Mouse (Mus musculus): ENCODE measurements around the gene Srp9.

Gene Srp9

DNA sequence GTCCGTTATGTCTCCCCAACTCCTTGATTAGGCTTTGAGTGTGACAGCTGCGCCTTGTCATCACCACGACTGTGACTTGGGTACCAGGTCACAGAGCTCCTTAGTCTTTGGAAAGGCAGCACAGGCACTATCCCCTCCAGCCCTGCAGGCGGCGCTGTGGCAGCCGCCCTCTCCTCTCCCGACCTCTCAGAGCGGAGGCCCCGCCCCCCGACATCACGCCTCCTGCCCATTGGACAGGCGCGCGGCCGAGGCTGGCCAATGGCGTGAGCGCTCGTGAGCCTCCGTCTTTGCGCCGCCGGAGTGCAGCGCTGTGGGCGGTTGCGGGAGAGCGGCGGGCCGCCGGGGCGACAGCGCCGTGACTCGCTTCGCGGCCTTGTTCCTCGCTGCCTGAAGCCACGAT, at the start of gene Srp9:
Srp9 (plus strand) TSS at position 232 of the 400 bp plus-strand sequence.
- DNase-seq (ENCODE audit: low read depth, low spot score): peak; percentile 98

- peak; percentile 82 for DNase-seq (ENCODE audit: low read depth, low spot score)
Measured at GRCm38 (mm10) chr1:182081744-182082419, 42.7 kb upstream of the Srp9 start.

DNA sequence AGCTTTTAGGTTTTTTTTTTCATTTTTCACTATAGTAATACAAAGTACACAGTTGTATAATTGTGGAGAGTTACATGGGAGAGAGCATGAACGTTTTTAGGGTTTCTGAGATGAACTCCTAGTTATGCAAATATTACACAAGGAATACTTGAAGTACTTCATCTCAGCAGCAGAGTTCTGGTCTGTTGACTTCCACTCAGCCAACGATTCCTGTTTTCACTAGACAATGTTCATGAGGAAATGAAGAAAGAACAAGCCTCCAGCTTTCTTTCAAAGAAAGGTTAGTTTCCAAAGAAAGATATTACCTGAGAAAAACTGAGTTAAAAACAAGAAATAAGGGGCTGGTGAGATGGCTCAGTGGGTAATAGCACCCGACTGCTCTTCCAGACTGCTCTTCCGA, 41.1 kb upstream of the Srp9 start:
- no peak for DNase-seq (ENCODE audit: low read depth, low spot score)

GRCm38 (mm10) chr1:182086759-182087158, 37.8 kb upstream of the Srp9 start:
- no peak for DNase-seq (ENCODE audit: low read depth, low spot score)

DNA sequence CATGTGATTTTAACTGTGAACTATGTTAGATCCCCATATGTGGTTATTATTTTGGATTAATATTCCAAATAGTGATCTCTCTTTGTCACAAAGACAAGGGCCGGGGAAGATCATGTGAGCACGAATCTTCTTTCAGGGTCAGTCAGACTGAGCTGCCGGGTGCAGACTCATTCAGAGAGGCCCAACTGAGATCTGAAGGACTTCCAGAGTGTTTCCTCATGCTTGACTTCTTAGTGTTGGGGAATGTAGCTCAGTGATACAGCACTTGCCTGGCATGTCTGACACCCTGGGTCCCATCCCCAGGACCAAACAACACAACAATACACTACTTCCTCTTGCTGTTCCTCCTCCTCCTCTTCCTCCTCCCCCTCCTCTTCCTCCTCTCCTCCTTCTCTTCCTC, 37.2 kb upstream of the Srp9 start:
- DNase-seq (ENCODE audit: low read depth, low spot score): no peak

- no peak for DNase-seq (ENCODE audit: low read depth, low spot score)
Measured at GRCm38 (mm10) chr1:182087753-182088633, 36.5 kb upstream of the Srp9 start.

DNA sequence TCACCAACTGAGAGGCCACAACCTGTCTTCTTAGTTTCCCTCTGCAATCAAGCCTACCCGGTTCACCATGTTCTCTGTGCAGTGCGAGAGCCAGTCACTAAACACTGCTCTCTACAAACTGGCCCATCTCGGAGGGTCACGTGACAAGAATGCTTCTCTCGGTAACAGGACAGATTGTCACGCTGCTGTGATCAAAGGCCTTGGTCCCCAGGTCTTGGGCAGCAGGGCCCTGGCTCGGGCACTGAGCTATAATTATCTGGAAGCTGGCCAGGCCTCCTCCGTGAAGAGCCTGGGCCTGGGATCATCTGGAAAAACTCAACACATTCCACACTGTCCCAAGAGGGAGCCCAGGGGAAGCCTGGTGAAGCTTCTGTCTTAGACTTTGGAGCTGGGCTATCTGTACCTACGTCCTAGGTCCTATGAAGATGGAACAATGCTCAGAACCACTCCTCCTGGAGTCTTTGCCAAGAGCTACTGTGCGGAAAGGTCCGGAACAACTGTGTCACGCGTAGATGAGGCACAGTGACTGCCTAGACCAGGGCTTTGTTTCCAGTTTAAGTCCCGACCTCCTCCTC, 35.6 kb upstream of the Srp9 start:
- peak; percentile 48 for DNase-seq (ENCODE audit: low read depth, low spot score)

DNA sequence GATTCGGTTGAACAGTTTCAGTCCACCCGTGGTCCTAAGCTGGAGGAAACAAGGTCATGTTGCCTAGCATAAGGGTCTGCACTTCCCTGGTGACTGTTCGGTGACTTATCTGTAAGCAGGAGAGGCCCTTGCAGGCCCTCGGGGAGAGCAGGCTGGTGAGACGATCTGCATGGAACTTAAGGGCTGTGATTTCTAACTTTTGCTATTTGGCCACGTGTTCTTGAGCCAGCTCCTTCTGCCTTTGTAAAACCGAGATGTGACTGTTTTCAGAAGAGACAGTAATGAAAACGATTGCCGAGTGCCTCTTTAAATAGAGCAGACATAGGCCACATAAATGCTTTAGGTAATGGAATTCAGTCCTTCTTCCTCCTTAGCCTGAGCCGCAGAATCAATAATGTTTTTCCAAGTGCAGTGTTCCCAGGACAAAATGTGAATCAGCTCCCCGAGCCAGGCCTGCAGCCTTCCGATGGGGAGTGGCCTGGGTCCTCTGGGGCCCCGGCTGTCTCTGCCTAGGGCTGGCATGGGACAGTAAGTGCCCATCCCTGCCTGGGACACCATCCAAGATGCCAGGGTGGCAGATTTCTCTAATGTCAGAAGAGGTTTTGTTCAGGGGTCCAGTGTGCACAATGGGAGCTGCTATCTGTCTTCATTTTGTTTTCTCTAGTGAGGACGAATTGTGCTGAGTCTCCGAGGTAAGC, 34.8 kb upstream of the Srp9 start:
- no peak for DNase-seq (ENCODE audit: low read depth, low spot score)

DNA sequence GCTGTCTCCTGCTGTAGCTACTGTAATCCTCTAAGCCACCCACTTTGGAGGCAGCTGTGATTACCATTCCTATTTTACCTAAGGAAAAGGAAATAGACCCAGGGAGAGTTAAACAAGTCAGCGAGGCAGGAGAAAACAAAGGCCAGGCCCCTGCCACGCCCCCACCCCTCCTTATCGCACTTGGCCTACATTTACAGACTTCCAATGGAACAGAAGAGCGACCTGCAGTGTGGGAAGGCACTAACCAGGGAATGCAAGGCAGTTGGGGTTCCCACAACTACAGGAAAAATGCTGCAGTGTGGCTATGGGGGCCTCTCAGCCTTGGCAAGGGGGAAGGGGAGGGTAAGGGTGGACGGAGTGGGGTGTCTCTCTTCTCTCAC, 34.2 kb upstream of the Srp9 start:
- no peak for DNase-seq (ENCODE audit: low read depth, low spot score)

DNA sequence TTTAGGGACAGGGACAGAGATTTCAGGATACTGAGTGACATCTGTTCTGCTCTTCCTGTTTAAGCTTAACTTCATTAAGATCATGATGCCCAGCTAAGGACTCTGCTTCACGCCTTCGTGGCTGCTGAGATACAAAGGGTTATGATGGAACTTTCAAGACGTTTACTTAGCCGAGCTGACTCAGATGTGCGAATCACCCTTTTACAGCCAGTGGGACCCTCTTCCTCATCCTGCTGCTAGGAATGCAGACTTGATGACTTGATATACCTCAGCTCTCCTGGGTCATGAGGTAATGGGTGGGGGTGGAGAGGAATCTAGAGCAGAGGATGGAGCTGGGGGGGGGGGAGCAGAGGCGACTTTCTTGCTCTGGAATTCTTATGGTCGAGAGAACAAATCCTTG, 33.3 kb upstream of the Srp9 start:
- DNase-seq (ENCODE audit: low read depth, low spot score): no peak

GRCm38 (mm10) chr1:182091746-182092412, 32.7 kb upstream of the Srp9 start:
- DNase-seq (ENCODE audit: low read depth, low spot score): no peak

DNA sequence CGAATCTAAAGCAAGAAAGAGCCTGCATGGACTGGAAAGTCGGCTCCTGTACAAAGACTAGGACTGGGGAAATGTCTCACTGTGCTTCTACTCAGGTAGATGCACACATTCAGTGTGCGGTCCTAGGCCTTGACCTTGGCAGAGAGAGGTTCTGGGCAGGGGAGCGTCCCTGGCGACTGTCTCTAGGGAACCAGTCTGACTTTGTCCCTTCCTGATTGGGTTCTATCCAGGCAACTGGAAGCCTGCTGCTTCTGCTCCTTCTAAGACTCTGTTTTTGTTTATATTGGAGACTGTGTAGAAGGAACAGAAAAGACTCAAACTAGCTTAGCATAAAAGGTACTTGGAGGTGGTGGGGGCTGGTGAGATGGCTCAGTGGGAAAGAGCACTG, 32.1 kb upstream of the Srp9 start:
- DNase-seq (ENCODE audit: low read depth, low spot score): no peak

- DNase-seq (ENCODE audit: low read depth, low spot score): no peak
Measured at GRCm38 (mm10) chr1:182093407-182093806, 31.1 kb upstream of the Srp9 start.

DNA sequence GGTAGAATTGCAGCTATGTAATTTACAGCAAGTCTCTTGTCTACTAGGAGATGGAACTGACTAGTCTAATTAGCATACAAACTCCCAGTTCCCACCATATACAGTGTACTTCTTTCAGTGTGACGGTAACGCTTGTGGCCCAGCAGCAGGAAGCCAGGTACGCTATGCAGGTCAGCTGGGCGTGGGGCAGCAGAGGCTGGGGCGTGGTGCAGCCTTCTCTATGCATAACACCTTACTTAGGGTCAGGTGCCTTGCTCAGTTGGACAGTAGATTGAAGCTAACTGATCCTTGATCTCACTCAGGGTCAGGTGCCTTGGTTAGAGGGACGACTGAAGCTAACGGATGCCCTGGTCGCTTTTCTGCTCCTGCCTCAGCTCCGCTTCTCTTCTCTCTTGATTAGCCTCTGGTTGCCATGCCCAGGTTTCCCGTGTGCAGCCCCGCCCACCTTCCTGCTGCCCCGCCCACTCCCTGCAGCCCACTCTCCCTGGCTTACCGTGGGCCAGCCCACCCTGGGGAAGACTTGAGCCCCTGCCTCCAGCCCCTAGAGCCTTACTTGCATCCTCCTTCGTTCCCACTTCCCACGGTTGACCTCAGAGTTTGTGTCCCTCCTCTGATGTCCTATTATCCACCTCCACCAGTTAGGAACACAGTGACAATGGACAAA, 29.9 kb upstream of the Srp9 start:
- DNase-seq (ENCODE audit: low read depth, low spot score): no peak

GRCm38 (mm10) chr1:182095240-182095741, 29.2 kb upstream of the Srp9 start:
- DNase-seq (ENCODE audit: low read depth, low spot score): no peak

- DNase-seq (ENCODE audit: low read depth, low spot score): no peak
Measured at GRCm38 (mm10) chr1:182096707-182097106, 27.8 kb upstream of the Srp9 start.

- no peak for DNase-seq (ENCODE audit: low read depth, low spot score)
Measured at GRCm38 (mm10) chr1:182099062-182099461, 25.5 kb upstream of the Srp9 start.

GRCm38 (mm10) chr1:182100403-182100802, 24.1 kb upstream of the Srp9 start:
- DNase-seq (ENCODE audit: low read depth, low spot score): no peak

- no peak for DNase-seq (ENCODE audit: low read depth, low spot score)
Measured at GRCm38 (mm10) chr1:182101468-182101867, 23.1 kb upstream of the Srp9 start.

GRCm38 (mm10) chr1:182102706-182103105, 21.8 kb upstream of the Srp9 start:
- DNase-seq (ENCODE audit: low read depth, low spot score): no peak

- DNase-seq (ENCODE audit: low read depth, low spot score): no peak
Measured at GRCm38 (mm10) chr1:182103436-182103835, 21.1 kb upstream of the Srp9 start.

Data from mesoderm, embryonic 11.5 days (tissue).